Mouse (Mus musculus) intestine, embryonic 14.5 days (tissue): ENCODE measurements around the gene Vsig8. TPM values are rescaled to one million over a fixed set of nuclear protein-coding genes. Genes with fewer than 3 reads are reported as not detected.

ENCODE experiments used
- polyA plus RNA-seq: library from polyadenylated mRNA; unstranded; fragments of >200 nt; fragmentation: Nextera tagmentation; extraction: Ambion mirVana; gene quantifications from 2 replicates; pipeline ENCODE4 v1.2.1, GENCODE M21; 2014

The Vsig8 gene
- polyA plus RNA-seq, 1 experiment from 2014 or later = 0.35 TPM

Other genes starting within 250 kb of the Vsig8 start
- 0.04 TPM in 1 of 2 replicates, not detected in the other for gene Kcnj9, start 226.6 kb upstream of the Vsig8 start, polyA plus RNA-seq
- 0.07 and 0.09 TPM in 2 replicates for gene Kcnj10, start 214.7 kb upstream of the Vsig8 start, polyA plus RNA-seq
- 8.7 TPM in 2 replicates for gene Pigm, start 179.4 kb upstream of the Vsig8 start, polyA plus RNA-seq
- 1.8 and 2.0 TPM in 2 replicates for gene Slamf9, start 80.6 kb upstream of the Vsig8 start, polyA plus RNA-seq
- 40.9 and 44.3 TPM in 2 replicates for gene Igsf9, start 74.2 kb upstream of the Vsig8 start, polyA plus RNA-seq
- 241 TPM in 2 replicates for gene Tagln2, start 55.9 kb upstream of the Vsig8 start, polyA plus RNA-seq
- gene Cfap45, start 35.1 kb upstream of the Vsig8 start, polyA plus RNA-seq = 1.1 and 1.9 TPM in 2 replicates
- gene Slamf8, start 34.6 kb downstream of the Vsig8 start, polyA plus RNA-seq = 0.24 and 0.28 TPM in 2 replicates
- not detected in 2 replicates for gene Fcrl6, start 46.6 kb downstream of the Vsig8 start, polyA plus RNA-seq
- 9.7 and 11.8 TPM in 2 replicates for gene Dusp23, start 77.0 kb downstream of the Vsig8 start, polyA plus RNA-seq
- gene Crp, start 142.1 kb downstream of the Vsig8 start, polyA plus RNA-seq = 1.9 and 2.5 TPM in 2 replicates